Mouse (Mus musculus) heart, adult 11 months (tissue): Measurements from ENCODE around the gene Cfap69.
"Not testable (repeated sequence)": the region's sequence is repeated elsewhere in the genome, so short reads cannot be mapped to it uniquely, and the experiment has no call there.

ENCODE experiments used
- DNase-seq: peaks from one replicate; pipeline ENCODE4 v3.0.0; 2022

The Cfap69 gene

GRCm38 (mm10) chr5:5663655-5664370 is at the start of gene Cfap69:
Cfap69 (minus strand) TSS chr5:5664239.
- DNase-seq, result peak; percentile 95

GRCm38 (mm10) chr5:5711032-5711431 is 47.0 kb upstream of the Cfap69 start:
- DNase-seq, result no peak

- DNase-seq, result no peak
Measured at GRCm38 (mm10) chr5:5707341-5708278, 43.6 kb upstream of the Cfap69 start.

- no peak for DNase-seq
Measured at GRCm38 (mm10) chr5:5705019-5705418, 41.0 kb upstream of the Cfap69 start.

- DNase-seq, result no peak
Measured at GRCm38 (mm10) chr5:5700386-5700785, 36.3 kb upstream of the Cfap69 start.

- no peak for DNase-seq
Measured at GRCm38 (mm10) chr5:5698830-5699229, 34.8 kb upstream of the Cfap69 start.

- no peak for DNase-seq
Measured at GRCm38 (mm10) chr5:5695401-5695942, 31.4 kb upstream of the Cfap69 start.

- peak; percentile 91 for DNase-seq
Measured at GRCm38 (mm10) chr5:5693956-5694653, 30.1 kb upstream of the Cfap69 start, which contains the start of gene Steap2. Steap2 (minus strand) TSS chr5:5694578.

- no peak for DNase-seq
Measured at GRCm38 (mm10) chr5:5693541-5693955, 29.5 kb upstream of the Cfap69 start.

GRCm38 (mm10) chr5:5692167-5692738 is 28.2 kb upstream of the Cfap69 start:
- no peak for DNase-seq

- DNase-seq, result no peak
Measured at GRCm38 (mm10) chr5:5688945-5689540, 25.0 kb upstream of the Cfap69 start.

GRCm38 (mm10) chr5:5688228-5688627 is 24.2 kb upstream of the Cfap69 start:
- no peak for DNase-seq

- DNase-seq, result no peak
Measured at GRCm38 (mm10) chr5:5686973-5687372, 22.9 kb upstream of the Cfap69 start.

GRCm38 (mm10) chr5:5684946-5685345 is 20.9 kb upstream of the Cfap69 start:
- DNase-seq, result not testable (repeated sequence)

GRCm38 (mm10) chr5:5683292-5683691 is 19.3 kb upstream of the Cfap69 start:
- no peak for DNase-seq

GRCm38 (mm10) chr5:5679459-5679858 is 15.4 kb upstream of the Cfap69 start:
- DNase-seq, result no peak

GRCm38 (mm10) chr5:5676082-5676481 is 12.0 kb upstream of the Cfap69 start:
- DNase-seq, result no peak

- no peak for DNase-seq
Measured at GRCm38 (mm10) chr5:5668920-5669319, 4.9 kb upstream of the Cfap69 start.

- DNase-seq, result no peak
Measured at GRCm38 (mm10) chr5:5664371-5664926, 410 bp upstream of the Cfap69 start.

- no peak for DNase-seq
Measured at GRCm38 (mm10) chr5:5663057-5663456, 982 bp downstream of the Cfap69 start.

- DNase-seq, result peak; percentile 85
Measured at GRCm38 (mm10) chr5:5658680-5659079, 5.4 kb downstream of the Cfap69 start.

GRCm38 (mm10) chr5:5657932-5658331 is 6.1 kb downstream of the Cfap69 start:
- DNase-seq, result no peak
